Mouse (Mus musculus): ENCODE measurements around the gene Capn7. TPM values are rescaled to one million over a fixed set of nuclear protein-coding genes. Genes with fewer than 3 reads are reported as not detected.

Capn7 gene
- polyA plus RNA-seq, 1 experiment from 2014 or later: 35.4 TPM

- Histone ChIP-seq H3K27ac (ENCODE audit: low read depth, low read length) (no peak overlapping the region; the same call in none of the 2 replicates), H3K9ac (ENCODE audit: low read depth, low read length) (no peak overlapping the region)
These were observed 58.5 kb downstream of the Capn7 start for GRCm38 (mm10) chr14:31394822-31395532.

GRCm38 (mm10) chr14:31395629-31396199 is 59.3 kb downstream of the Capn7 start:
- H3K4me1 ChIP-seq (ENCODE audit: control insufficient read depth, insufficient read depth, low read length): peaks cover 38% of the 10 kb centered on the region
- H3K36me3 ChIP-seq (ENCODE audit: control insufficient read depth, insufficient read depth, low read length): no peaks in the 10 kb centered on the region
- no peaks in the 10 kb centered on the region for H3K9me3 ChIP-seq (replicated peaks; ENCODE audit: control insufficient read depth, low read length)
- H3K4me2 ChIP-seq: no peak overlapping the region
- H3K4me3 ChIP-seq (ENCODE audit: low read depth, low read length): no peak overlapping the region
- WGBS (ENCODE audit: insufficient replicate concordance): 89% methylated on average over 7 of the region's 7 CpGs
- ATAC-seq (replicated peaks; ENCODE audit: insufficient number of reproducible peaks, low FRiP score, low TSS enrichment): no peak
- H3K27me3 ChIP-seq (ENCODE audit: control insufficient read depth, insufficient read depth, low read length): no peaks in the 10 kb centered on the region; the same call in 1 of the 2 replicates
- H3K9ac ChIP-seq (ENCODE audit: low read depth, low read length): no peak overlapping the region
- no peak overlapping the region for H3K27ac ChIP-seq (ENCODE audit: low read depth, low read length)

More at GRCm38 (mm10) chr14:31394822-31395532, 58.5 kb downstream of the Capn7 start:
- Histone ChIP-seq H3K4me1 (ENCODE audit: control insufficient read depth, insufficient read depth, low read length) (peaks cover 32% of the 10 kb centered on the region), H3K36me3 (ENCODE audit: control insufficient read depth, insufficient read depth, low read length) (no peaks in the 10 kb centered on the region), H3K4me2 (no peak overlapping the region), H3K4me3 (ENCODE audit: low read depth, low read length) (no peak overlapping the region), H3K27me3 (ENCODE audit: control insufficient read depth, insufficient read depth, low read length) (no peaks in the 10 kb centered on the region; the same call in 1 of the 2 replicates), H3K9me3 (replicated peaks; ENCODE audit: control insufficient read depth, low read length) (no peaks in the 10 kb centered on the region)
- 81% methylated on average over 9 of the region's 9 CpGs for WGBS (ENCODE audit: insufficient replicate concordance)
- ATAC-seq (replicated peaks; ENCODE audit: insufficient number of reproducible peaks, low FRiP score, low TSS enrichment): no peak

GRCm38 (mm10) chr14:31396428-31396827 is 60.0 kb downstream of the Capn7 start:
- H3K4me2 ChIP-seq: no peak overlapping the region
- H3K4me1 ChIP-seq (ENCODE audit: control insufficient read depth, insufficient read depth, low read length): peaks cover 45% of the 10 kb centered on the region
- H3K27ac ChIP-seq (ENCODE audit: low read depth, low read length): no peak overlapping the region
- H3K27me3 ChIP-seq (ENCODE audit: control insufficient read depth, insufficient read depth, low read length): no peaks in the 10 kb centered on the region; the same call in 1 of the 2 replicates
- H3K36me3 ChIP-seq (ENCODE audit: control insufficient read depth, insufficient read depth, low read length): no peaks in the 10 kb centered on the region
- no peak for ATAC-seq (replicated peaks; ENCODE audit: insufficient number of reproducible peaks, low FRiP score, low TSS enrichment)
- no peak overlapping the region for H3K9ac ChIP-seq (ENCODE audit: low read depth, low read length)
- H3K9me3 ChIP-seq (replicated peaks; ENCODE audit: control insufficient read depth, low read length): no peaks in the 10 kb centered on the region
- H3K4me3 ChIP-seq (ENCODE audit: low read depth, low read length): no peak overlapping the region
- WGBS (ENCODE audit: insufficient replicate concordance): 83% methylated on average over 2 of the region's 2 CpGs

- ATAC-seq (replicated peaks; ENCODE audit: insufficient number of reproducible peaks, low FRiP score, low TSS enrichment): no peak
- Histone ChIP-seq H3K4me1 (ENCODE audit: control insufficient read depth, insufficient read depth, low read length) (peaks cover 54% of the 10 kb centered on the region), H3K27me3 (ENCODE audit: control insufficient read depth, insufficient read depth, low read length) (no peaks in the 10 kb centered on the region), H3K9me3 (replicated peaks; ENCODE audit: control insufficient read depth, low read length) (no peaks in the 10 kb centered on the region), H3K4me2 (no peak overlapping the region), H3K9ac (ENCODE audit: low read depth, low read length) (no peak overlapping the region), H3K36me3 (ENCODE audit: control insufficient read depth, insufficient read depth, low read length) (no peaks in the 10 kb centered on the region), H3K4me3 (ENCODE audit: low read depth, low read length) (no peak overlapping the region), H3K27ac (ENCODE audit: low read depth, low read length) (no peak overlapping the region)
- 80% methylated on average over 12 of the region's 12 CpGs for WGBS (ENCODE audit: insufficient replicate concordance)
These were observed 60.9 kb downstream of the Capn7 start for GRCm38 (mm10) chr14:31397353-31397752.

GRCm38 (mm10) chr14:31397791-31398595 is 61.6 kb downstream of the Capn7 start:
- H3K27me3 ChIP-seq (ENCODE audit: control insufficient read depth, insufficient read depth, low read length): no peaks in the 10 kb centered on the region
- H3K9me3 ChIP-seq (replicated peaks; ENCODE audit: control insufficient read depth, low read length): no peaks in the 10 kb centered on the region
- no peak overlapping the region for H3K4me2 ChIP-seq
- H3K4me1 ChIP-seq (ENCODE audit: control insufficient read depth, insufficient read depth, low read length): peaks cover 58% of the 10 kb centered on the region
- ATAC-seq (replicated peaks; ENCODE audit: insufficient number of reproducible peaks, low FRiP score, low TSS enrichment): no peak
- 76% methylated on average over 9 of the region's 9 CpGs for WGBS (ENCODE audit: insufficient replicate concordance)
- no peak overlapping the region for H3K4me3 ChIP-seq (ENCODE audit: low read depth, low read length)
- no peak overlapping the region for H3K27ac ChIP-seq (ENCODE audit: low read depth, low read length)
- H3K9ac ChIP-seq (ENCODE audit: low read depth, low read length): no peak overlapping the region
- no peaks in the 10 kb centered on the region for H3K36me3 ChIP-seq (ENCODE audit: control insufficient read depth, insufficient read depth, low read length)

GRCm38 (mm10) chr14:31398819-31399218 is 62.4 kb downstream of the Capn7 start:
- H3K27me3 ChIP-seq (ENCODE audit: control insufficient read depth, insufficient read depth, low read length): no peaks in the 10 kb centered on the region
- H3K9ac ChIP-seq (ENCODE audit: low read depth, low read length): no peak overlapping the region
- no peaks in the 10 kb centered on the region for H3K9me3 ChIP-seq (replicated peaks; ENCODE audit: control insufficient read depth, low read length)
- H3K4me1 ChIP-seq (ENCODE audit: control insufficient read depth, insufficient read depth, low read length): peaks cover 59% of the 10 kb centered on the region
- no peak overlapping the region for H3K4me3 ChIP-seq (ENCODE audit: low read depth, low read length)
- H3K4me2 ChIP-seq: no peak overlapping the region
- no peak for ATAC-seq (replicated peaks; ENCODE audit: insufficient number of reproducible peaks, low FRiP score, low TSS enrichment)
- H3K27ac ChIP-seq (ENCODE audit: low read depth, low read length): no peak overlapping the region
- 91% methylated on average over 11 of the region's 11 CpGs for WGBS (ENCODE audit: insufficient replicate concordance)
- no peaks in the 10 kb centered on the region for H3K36me3 ChIP-seq (ENCODE audit: control insufficient read depth, insufficient read depth, low read length)

- Histone ChIP-seq H3K4me2 (no peak overlapping the region), H3K9ac (ENCODE audit: low read depth, low read length) (no peak overlapping the region), H3K9me3 (replicated peaks; ENCODE audit: control insufficient read depth, low read length) (no peaks in the 10 kb centered on the region), H3K27me3 (ENCODE audit: control insufficient read depth, insufficient read depth, low read length) (no peaks in the 10 kb centered on the region), H3K36me3 (ENCODE audit: control insufficient read depth, insufficient read depth, low read length) (no peaks in the 10 kb centered on the region), H3K27ac (ENCODE audit: low read depth, low read length) (no peak overlapping the region), H3K4me3 (ENCODE audit: low read depth, low read length) (no peak overlapping the region), H3K4me1 (ENCODE audit: control insufficient read depth, insufficient read depth, low read length) (peaks cover 59% of the 10 kb centered on the region)
- ATAC-seq (replicated peaks; ENCODE audit: insufficient number of reproducible peaks, low FRiP score, low TSS enrichment): no peak
- WGBS (ENCODE audit: insufficient replicate concordance): 78% methylated on average over 3 of the region's 3 CpGs
These were observed 62.8 kb downstream of the Capn7 start for GRCm38 (mm10) chr14:31399271-31399670.

- H3K4me3 ChIP-seq (ENCODE audit: low read depth, low read length): no peak overlapping the region
- H3K4me2 ChIP-seq: no peak overlapping the region
- WGBS (ENCODE audit: insufficient replicate concordance): 72% methylated on average over 7 of the region's 7 CpGs
- 0 out of 2 replicates have a peak overlapping the region, but pooled peaks have one; percentile 15 for H3K27ac ChIP-seq (ENCODE audit: low read depth, low read length)
- H3K9ac ChIP-seq (ENCODE audit: low read depth, low read length): 0 out of 2 replicates have a peak overlapping the region, but pooled peaks have one; percentile 34
- no peaks in the 10 kb centered on the region for H3K27me3 ChIP-seq (ENCODE audit: control insufficient read depth, insufficient read depth, low read length)
- H3K9me3 ChIP-seq (replicated peaks; ENCODE audit: control insufficient read depth, low read length): no peaks in the 10 kb centered on the region
- ATAC-seq (replicated peaks; ENCODE audit: insufficient number of reproducible peaks, low FRiP score, low TSS enrichment): no peak
- no peaks in the 10 kb centered on the region for H3K36me3 ChIP-seq (ENCODE audit: control insufficient read depth, insufficient read depth, low read length)
- peaks cover 61% of the 10 kb centered on the region for H3K4me1 ChIP-seq (ENCODE audit: control insufficient read depth, insufficient read depth, low read length)
These were observed 63.8 kb downstream of the Capn7 start for GRCm38 (mm10) chr14:31400246-31400645.

Measured in heart, embryonic 11.5 days (tissue).